Mouse (Mus musculus): ENCODE measurements around the gene Ephb1.

Gene Ephb1

DNA sequence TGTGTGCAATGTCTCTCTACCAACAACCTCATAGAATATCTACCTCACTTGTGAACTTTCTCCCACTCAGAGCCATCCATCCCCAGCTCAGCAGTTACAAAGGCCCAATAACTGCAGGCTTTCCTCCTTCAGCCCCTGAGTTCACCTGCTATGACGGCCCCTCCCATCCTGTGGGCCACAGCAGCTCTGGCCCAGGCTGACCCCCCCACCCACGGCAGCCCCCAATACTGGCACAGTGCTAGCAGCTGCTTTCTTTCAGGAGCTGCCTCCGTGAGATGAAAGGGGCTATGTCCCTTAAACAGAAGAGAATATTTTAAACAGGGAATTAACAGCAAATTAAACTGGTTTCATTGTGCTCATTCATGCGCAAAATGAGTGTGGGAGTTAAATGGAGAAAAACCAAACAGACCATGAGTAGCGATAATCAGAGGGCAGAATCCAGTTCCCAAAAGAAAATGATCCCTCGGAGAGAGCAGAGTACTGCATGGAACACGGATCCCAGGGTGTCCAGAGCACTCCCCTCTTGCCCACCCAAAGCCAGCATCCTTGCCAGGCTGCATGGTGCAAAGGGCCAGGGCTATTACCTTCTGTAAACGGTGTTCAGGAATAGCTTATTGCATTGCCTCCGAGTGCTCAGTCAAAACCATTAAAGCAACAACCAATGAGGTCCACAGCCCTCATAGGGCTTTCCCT is 105.2 kb downstream of the Ephb1 start:
- no peak for DNase-seq (ENCODE audit: extremely low read depth, low read depth)

DNA sequence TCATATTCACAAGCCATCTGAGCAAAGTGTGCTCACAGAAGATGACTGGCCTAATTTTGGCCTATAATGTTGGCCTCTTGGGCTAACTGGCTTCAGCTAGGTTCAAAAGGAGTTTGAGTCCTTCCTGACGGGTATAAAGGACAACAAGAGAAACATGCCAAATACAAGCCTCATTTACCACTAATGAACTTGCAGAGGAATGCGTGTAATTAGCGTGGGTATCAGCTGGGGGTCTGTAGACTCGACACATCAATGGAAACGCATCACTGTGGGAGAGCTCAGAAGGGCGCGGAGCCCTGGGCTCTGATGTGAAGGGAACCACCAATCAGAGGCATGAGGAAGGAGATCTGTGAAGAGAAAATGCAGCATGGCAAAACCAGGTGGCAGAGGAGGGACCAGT is 108.9 kb downstream of the Ephb1 start:
- DNase-seq (ENCODE audit: extremely low read depth, low read depth): no peak

DNA sequence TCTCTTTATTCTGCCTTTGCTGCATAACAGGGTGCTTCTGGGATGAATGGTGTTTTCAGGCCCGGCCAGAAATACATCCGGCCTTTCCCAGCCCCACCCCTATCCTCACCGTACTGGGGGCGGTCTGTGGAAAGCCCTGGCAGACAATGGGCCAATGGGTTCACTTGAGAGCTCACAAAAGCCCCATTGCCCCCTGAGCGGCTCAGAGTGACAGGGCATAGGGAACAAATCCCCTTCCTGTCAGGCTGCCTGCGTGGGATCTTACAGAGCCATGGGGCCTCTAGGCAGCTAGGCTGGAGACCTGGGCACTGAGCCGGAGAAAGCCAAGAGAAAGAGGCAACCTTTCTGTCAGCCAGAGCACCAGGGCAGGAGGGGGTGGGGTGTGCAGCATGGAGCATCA is 111.2 kb downstream of the Ephb1 start:
- no peak for DNase-seq (ENCODE audit: extremely low read depth, low read depth)

DNA sequence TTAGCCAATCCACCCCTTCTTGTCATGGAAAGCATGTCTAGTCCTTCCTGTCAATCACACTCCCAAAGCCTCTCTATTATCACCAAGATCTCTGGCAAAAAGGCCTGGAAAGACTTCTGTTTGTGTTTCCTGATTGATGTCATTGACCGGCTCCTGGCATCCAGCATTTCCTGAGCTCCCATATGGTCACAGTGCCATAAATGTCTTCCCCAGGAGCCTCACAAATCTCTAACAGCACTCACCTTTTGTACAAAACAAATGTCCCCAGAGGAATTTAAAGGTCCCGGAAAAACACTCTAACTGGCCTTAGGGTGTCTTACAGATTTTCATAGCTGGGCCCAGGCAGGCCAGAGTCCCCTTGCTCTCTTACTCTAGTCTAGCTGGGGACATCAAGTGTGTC is 112.9 kb downstream of the Ephb1 start:
- DNase-seq (ENCODE audit: extremely low read depth, low read depth): no peak

DNA sequence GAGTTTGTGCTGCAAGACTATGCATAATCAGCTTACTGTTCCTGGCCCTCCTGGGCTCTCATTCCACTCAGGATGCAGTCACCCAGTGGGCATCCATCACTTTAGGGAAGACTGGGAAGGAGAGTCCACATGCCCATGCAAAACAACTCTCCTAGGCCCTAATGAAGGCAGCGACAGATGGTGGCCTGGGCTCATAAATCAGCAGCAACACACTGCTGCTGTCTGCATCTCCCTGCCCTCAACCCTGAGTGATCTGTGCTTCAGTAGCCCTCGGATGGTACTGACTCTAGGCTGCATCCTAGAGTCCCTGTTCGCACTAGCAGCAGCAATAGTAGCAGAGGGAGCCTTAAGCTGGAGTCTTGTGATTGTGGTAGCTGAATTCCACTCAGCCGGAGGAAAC is 114.3 kb downstream of the Ephb1 start:
- no peak for DNase-seq (ENCODE audit: extremely low read depth, low read depth)

DNA sequence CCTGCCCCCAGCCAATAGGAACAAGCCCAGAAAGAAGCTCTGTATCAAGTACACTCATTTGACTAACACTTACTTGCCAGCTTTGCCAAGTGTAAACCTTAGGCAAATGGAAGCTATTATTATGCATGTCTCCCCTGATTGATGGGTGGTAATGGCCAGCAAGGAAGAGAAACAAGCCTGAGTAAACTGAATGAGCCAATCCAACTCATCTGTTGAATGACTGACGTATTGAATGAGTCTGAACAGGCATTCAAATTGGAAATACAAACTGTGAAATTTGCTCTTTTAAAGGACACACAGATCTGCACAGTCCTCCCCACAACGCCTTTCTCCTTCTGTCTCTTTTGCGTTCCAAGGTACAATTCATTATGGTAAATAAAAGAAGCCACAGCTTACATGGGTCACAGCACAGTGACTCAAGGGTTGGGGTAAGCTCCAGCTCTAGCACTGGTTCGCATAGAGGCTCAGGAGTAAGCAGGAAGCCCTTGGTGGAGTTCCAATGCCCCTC is 119.0 kb downstream of the Ephb1 start:
- no peak for DNase-seq (ENCODE audit: extremely low read depth, low read depth)

DNA sequence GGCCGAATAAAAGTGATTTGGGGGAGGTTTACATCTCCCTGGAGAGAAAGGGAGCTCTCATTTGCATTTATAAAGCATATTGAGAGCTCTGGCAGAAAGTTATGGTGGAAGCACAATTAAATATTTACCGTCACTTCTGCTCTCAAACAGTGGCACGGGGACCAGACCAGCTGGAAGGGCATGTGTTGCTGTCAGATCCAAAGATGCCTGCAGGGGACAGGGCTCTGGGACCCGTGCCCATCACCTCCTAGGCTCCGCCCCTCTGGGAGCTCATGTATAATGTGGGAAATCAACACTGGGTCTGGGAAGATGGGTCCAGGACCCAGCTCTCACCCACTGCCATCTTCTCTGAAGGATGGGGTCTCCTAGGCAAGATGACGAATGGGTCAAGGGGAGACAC is 123.2 kb downstream of the Ephb1 start:
- DNase-seq (ENCODE audit: extremely low read depth, low read depth): no peak

DNA sequence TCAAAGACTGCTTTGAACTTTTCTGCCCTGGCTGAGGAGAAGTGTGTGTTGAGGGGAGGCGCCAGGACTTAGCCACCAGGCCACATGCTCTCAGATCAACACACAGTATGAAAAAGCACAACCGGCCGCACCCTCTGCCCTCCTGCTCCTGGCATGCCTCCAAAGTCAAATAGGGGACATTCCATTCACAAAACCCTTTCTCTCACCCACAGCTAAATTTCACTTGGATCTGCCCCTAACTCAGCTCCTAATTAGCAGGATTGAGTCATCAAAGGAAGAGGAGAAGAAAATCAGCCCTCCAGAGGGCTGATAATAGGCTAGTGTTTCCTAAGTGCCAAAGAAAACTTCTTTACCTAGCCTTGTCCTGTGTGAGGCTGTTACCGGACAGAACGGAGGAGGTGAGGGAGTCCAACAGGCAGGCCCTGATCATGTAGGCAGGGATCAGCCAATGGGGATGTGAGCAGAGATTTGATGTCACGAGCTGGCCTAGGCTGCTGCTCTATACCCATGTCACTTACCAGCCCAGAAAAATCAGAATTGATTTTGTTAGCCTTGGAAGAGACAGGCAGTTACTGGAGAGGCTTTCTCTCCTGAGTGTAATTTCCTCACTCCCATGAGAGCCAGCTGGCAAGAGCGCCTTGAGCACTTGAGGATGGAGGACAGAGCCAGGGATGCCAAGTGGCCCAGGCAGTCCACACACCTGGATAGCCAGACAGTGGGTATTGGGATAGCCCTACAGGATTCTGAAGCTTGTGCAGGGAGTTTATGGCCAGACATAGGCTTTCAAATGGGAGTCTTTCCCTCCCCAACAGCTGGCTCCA is 137.5 kb downstream of the Ephb1 start:
- no peak for DNase-seq (ENCODE audit: extremely low read depth, low read depth)

DNA sequence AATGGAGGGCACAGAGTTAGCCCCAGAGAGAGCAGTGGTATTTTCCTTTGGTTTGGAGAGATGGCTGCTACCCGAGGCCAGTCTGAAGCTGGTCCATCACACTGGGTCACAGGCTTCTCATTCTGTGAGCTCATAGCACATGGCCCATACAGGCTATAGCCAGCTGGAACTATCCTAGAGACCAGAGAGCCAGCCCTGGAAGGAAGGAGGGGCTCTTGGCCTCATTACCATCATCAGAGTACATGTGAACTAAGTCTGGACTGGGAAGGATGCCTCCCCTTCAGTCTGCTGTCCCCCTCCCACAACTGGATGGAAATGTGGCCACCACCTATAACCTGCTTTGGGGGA is 142.5 kb downstream of the Ephb1 start:
- DNase-seq (ENCODE audit: extremely low read depth, low read depth): no peak

DNA sequence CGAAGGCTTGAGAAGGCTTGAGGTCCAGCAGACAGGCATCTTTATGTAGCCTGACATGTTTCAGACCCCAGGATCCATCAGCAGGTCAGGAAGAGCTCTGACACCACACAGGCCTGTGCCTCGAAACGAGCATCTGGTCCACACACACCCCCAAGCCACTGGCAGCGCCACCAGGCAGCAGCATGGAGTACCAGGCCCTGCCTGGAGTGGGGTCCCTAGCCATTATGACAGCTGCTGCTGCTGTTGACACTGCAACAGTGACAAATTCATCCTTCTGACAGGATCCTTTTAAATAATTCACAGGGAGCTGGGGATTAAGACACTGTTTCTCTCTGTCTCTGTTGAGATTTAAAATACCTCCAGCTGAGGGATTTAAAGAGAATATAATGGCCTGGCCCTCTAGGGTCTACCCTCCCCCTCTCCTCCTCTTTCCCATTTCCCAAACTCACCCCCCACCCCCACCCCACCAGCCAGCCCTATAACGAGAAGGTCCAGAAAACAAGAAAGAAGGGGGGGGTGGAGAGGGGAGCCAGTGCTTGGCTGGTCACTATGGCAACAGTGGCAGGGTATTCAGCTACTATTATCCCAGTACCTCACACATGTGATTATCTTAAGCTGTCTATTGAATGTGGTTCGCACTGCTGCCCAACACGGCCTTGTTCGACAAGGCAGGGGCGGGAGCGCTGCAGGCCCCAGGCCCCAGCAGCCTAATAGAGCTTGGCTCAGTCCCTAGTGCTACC is 143.0 kb downstream of the Ephb1 start:
- no peak for DNase-seq (ENCODE audit: extremely low read depth, low read depth)

DNA sequence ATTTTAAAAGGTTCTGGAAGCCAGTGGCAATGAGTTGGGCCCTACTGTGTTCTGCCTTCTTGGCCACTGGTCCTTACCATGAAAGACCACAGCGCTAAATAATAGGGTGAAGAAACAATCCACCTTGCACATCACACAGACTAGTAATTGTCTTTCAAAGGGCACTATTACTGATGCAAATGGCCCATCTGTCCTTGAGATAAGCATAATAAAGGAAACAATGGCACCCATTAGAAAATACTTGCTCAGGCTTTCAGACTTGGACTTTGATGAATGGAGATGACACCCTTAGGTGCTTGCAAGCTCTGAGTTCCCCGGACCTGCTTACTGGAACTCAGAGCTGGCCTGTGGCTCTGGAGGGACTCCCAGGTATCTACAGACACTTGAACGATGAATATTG is 149.0 kb downstream of the Ephb1 start:
- DNase-seq (ENCODE audit: extremely low read depth, low read depth): no peak

DNA sequence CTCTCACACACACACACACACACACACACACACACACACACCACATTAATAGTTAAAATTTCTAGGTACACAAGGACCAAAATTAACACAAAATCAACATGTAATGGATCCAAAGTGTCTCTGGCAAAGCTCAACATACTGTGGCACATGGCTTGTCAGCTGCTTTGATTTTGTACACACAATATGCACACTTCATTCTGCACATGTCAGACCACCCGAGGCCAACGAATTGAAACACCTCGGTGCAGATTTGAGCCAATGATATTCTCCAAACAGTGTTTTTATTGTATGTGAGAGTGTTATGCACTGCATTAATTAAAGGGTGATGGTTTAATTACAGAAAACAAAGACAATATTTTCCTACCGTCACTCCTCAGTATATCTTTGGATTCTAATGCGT is 152.6 kb downstream of the Ephb1 start:
- DNase-seq (ENCODE audit: extremely low read depth, low read depth): no peak

DNA sequence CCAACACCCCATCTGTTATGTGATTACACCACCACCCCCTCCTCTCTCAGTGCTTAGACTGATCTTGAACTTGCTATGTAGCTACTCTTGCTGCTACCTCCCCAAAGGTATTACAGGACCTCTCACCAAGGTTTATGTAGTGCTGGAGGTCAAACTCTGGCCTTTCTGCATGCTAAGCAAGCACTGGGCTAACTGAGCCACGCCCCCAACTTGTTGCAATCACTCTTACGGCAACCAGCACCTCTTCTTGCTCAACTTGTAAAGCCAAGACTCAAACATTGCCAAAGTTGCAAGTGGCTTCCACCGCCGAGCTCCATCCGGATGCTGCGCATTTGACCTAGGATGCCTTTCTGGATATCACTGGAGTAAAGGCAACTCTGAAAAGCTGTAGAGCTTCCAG is 157.6 kb downstream of the Ephb1 start:
- no peak for DNase-seq (ENCODE audit: extremely low read depth, low read depth)

DNA sequence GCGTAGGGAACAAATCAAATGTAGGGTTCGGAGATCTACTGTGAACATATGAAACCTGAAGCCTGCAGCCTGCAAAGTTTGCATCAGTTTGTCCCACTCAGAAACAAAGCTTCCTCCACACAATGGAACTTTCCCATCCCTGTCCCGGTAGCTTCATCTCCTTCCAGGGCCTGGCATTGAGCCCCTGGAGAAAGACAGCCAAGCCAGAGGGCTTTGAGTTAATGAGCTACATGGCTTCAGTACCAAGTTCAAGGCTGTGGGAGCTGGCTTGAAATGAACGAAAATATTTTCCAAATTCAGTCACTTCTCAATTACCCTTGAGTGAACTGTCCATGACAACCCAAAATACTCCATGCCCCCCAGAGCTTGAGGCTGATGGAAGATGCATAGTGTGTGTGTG is 160.4 kb downstream of the Ephb1 start:
- DNase-seq (ENCODE audit: extremely low read depth, low read depth): no peak

DNA sequence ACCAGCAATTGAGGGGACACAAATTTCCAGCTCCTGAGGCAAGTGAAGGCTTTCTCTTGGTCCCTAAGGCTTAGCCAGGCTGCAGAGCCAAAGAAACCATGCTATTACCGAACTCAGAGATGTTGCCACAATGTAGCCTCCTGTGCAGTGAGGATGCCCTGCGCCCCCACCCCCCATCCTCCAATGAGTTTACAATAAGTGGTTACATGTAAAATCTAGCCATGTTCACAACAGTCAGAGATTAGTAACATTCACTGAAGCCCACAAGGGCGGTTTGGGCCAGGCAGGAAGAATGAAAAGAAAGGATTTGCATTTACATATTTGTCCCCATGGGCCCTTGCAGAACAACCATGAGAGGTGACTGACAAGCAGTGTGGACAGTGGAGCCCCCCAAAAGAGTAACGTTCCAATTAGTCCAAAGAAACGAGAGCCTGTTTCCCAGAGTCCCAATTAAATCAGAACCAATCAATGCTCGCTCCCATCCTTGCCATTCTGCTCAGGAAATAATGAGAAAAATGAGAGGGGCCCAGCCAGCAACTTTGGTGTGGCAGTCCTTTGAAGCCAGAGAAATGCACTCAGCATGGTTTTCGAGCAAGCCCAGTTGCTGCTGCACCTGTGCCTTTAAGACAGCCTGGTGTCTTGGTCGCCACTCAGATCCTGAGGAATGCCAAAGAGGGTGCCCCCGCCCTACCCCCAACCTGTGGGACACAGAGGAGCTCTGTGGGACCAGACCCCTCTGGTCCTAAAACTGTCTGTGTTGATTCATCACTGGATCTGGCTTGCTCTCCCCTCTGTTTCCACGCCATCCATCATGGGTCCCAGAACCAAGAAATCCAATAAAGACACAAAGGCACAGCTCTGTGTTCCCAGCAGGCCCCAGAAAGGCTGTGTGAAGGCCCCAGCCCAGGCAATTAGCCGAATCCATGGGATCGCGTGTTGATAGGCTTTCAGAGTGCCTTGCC is 161.5 kb downstream of the Ephb1 start:
- no peak for DNase-seq (ENCODE audit: extremely low read depth, low read depth)

DNA sequence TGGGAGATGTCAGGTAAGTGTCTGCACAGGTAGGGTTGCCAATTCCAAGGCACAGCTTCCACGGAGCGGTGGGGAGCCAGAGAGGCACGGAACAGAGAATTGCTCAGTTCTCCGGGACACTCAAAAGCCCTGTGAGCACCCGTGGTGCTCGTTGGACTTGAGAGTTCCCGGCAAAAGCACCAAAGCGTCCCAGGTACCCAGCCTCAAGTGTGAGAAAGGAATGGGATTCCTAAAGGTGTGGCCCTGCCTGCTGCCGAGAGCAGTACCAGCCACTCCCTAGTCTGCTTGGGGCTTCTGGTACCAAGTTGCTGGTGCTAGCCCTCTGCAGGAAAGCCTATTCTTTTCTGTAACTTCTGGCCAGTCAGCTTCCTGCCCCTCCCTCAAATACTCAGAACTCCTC is 164.4 kb downstream of the Ephb1 start:
- no peak for DNase-seq (ENCODE audit: extremely low read depth, low read depth)

DNA sequence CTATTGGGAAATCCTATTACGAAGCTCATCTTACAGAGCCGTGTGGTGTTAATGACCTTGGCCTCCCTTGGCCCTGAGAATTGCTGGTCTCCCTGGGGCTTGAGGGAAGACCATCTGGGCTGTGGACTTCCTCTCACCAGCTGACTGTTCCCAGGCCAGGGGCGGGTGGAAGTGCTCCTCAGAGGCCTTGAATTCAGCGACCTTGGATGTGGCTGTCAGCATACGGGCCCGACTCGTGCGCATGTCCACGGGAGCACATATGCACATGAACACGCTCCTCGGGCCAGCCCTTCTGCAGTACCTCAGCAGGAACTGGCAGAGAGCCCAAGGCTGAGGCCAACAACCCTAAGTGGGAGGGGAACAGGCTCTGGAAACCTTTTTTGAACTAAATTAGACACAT is 165.1 kb downstream of the Ephb1 start:
- no peak for DNase-seq (ENCODE audit: extremely low read depth, low read depth)

DNA sequence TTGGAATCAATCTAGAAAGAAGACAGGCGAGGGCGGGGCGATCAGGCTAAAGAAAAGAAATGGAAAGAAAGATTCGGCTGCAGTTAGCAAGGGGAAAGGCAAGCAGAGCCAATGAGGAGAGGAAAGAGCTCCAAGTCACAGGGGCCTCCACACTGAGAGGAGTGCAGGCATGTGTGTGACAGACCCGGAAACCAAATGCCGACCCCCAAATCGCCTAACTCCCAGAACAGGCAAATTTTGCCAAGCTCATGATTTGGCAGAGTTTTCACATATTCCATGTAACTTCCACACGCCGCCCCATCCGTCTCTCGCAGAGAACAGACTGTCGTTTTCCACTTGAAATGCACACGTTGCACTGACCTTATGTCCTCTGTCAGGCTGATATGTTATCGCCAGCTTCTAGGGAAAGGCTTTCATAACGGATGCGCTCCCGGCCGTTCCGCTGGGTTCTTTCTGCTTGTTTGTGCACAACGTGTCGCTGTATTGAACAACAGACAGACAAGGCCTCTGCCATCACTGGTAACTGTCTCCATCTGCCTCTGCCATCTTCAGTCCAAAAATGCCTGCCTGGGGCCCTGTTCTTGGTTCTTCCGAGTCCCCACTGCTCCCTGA is 170.7 kb downstream of the Ephb1 start:
- DNase-seq (ENCODE audit: extremely low read depth, low read depth): no peak

DNA sequence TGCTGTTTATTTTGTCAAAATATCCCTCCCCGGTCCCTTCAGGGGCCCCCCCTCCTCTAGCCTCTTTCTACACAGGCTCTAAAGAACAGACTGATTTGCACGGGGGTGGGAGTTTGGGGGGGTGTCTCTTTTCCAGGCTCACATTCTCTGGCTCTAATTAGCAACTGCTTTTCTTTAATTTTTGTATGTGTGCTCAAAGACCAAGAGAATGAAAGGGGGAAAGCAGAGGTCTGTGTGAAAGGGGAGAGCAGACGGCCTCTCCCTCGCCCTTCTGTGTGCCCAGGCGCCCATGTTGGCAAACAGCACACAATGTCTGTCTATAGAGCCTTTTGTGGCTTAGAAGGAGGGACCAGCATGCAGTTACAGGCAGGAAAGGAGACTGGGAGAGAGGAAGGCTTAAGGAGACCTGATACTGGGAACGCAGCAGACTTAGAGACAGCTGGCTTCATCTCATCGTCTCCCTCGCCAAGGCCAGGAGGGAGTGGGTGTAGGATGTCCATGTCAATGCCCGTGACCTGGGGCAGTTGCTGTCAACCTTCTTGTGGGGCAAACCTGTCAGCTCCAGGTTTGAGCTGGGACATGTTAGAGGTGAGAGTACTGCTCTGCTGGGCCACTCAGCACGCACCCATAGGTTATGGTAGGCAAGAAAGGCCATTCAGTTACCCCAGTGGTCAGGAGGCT is 172.5 kb downstream of the Ephb1 start:
- DNase-seq (ENCODE audit: extremely low read depth, low read depth): no peak

DNA sequence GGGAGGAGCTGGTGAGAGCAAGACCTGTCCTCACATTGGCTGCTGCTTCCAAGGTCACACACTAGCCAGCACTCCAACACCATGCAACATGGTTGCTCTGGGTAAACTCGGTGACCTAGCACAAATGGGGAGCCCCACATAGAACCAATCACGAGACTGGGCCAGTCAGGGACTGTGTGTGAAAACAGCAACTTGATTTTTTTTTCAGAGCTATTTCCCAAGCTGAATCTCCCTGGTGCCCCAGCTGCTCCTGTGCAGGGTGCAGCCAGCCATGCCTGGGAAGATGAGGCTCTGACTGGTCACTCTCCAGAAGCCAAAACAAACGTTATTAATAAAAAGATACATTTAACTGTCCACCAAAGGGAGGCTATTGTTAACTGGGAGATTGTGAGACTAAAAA is 173.2 kb downstream of the Ephb1 start:
- DNase-seq (ENCODE audit: extremely low read depth, low read depth): no peak
